Mouse (Mus musculus) neural tube, embryonic 13.5 days (tissue): ENCODE results near the gene Prrx2. TPM values are rescaled to one million over a fixed set of nuclear protein-coding genes. Genes with fewer than 3 reads are reported as not detected.
A peak's percentile ranks its signal among the peaks of the same experiment; 100 is the strongest.

ENCODE experiments used
- ATAC-seq: fragments of 200-750 bp; cut with Nextera tagmentation; 2 replicates; pipeline ENCODE4 v1.8.0; 2017; ENCODE audit warnings: low read depth, mild to moderate bottlenecking, moderate TSS enrichment, moderate library complexity
- H3K27ac ChIP-seq: fragments of 300-500 bp; sonication (generic); replicated peaks from 2 replicates; pipeline ENCODE4 v1.5.1; 2015; ENCODE audit warnings: moderate library complexity, mild to moderate bottlenecking, inconsistent platforms
- H3K27me3 ChIP-seq: fragments of 300-500 bp; sonication (generic); 2 replicates; pipeline ENCODE4 v1.6.1; 2015; ENCODE audit warnings: mild to moderate bottlenecking, inconsistent platforms
- H3K36me3 ChIP-seq: fragments of 300-500 bp; sonication (generic); 2 replicates; pipeline ENCODE4 v1.6.1; 2015; ENCODE audit warnings: mild to moderate bottlenecking, inconsistent platforms
- H3K4me1 ChIP-seq: fragments of 300-500 bp; sonication (generic); replicated peaks from 2 replicates; pipeline ENCODE4 v1.6.1; 2015; ENCODE audit warnings: inconsistent platforms
- H3K4me2 ChIP-seq: fragments of 300-500 bp; sonication (generic); 2 replicates; pipeline ENCODE4 v1.6.1; 2015; ENCODE audit warnings: inconsistent platforms, mild to moderate bottlenecking, moderate library complexity
- H3K4me3 ChIP-seq: fragments of 300-500 bp; sonication (generic); 2 replicates; pipeline ENCODE4 v1.5.1; 2015; ENCODE audit warnings: mild to moderate bottlenecking, inconsistent platforms
- H3K9ac ChIP-seq: fragments of 300-500 bp; sonication (generic); 2 replicates; pipeline ENCODE4 v1.6.1; 2015; ENCODE audit warnings: moderate library complexity, mild to moderate bottlenecking, inconsistent platforms
- H3K9me3 ChIP-seq: fragments of 300-500 bp; sonication (generic); 2 replicates; pipeline ENCODE4 v1.6.1; 2016; ENCODE audit warnings: inconsistent platforms
- WGBS: fragments of 180-500 bp; shearing (Covaris S2); methylation state at CpG from one replicate; pipeline ENCODE4 v1.1.7; 2015; 5-methylcytosine and 5-hydroxymethylcytosine counted together
- polyA plus RNA-seq: library from polyadenylated mRNA; unstranded; fragments of >200 nt; fragmentation: Nextera tagmentation; extraction: Ambion mirVana; gene quantifications from 2 replicates; pipeline ENCODE4 v1.2.1, GENCODE M21; 2015

Prrx2 gene
- polyA plus RNA-seq, 1 experiment from 2014 or later: 1.7 TPM

GRCm38 (mm10) chr2:30826825-30827748 is 7.7 kb upstream of the Prrx2 start:
- 37% methylated on average over 26 of the region's 26 CpGs for WGBS
- Histone ChIP-seq H3K27ac (peak overlapping the region; percentile 72), H3K36me3 (peaks cover 44% of the 10 kb centered on the region), H3K9ac (peak overlapping the region; percentile 95), H3K27me3 (no peaks in the 10 kb centered on the region), H3K9me3 (no peaks in the 10 kb centered on the region), H3K4me1 (peaks cover 37% of the 10 kb centered on the region), H3K4me3 (peak overlapping the region; percentile 75), H3K4me2 (peak overlapping the region; percentile 91)
- ATAC-seq: no peak

DNA sequence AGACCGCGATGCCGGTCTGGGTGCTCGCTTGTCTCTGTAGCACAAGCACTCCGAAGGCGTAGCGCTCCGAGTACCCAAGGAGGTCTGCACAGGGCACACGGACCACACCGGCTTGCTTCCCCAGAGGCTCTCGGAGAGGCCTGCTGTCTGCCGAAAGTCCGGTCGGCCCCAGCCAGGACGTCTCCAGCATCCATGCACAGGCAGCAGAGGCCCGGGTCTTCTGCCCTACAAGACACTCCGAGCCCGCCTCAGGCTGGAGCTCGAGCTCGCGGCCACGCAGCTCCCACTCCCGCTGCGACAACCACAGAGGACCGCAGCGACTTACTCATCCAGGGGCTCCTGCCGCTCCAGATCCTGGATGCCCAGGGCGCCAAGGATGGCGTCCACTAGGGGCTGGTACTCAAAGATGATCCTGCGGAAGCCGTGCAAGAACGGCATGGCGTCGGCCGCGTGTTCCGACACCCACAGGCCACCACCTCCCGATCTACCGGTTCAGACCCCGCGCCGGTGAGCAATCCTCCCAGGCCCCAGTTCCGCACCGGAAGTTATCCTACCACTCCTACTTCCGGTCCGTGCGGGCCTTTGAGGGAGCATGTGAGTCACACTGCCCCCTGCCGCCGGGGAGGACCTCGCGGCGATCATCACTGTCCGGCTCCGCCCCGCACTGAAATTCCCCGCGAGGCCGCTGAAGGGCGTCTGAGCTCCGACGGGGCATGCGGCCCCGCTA is 6.9 kb upstream of the Prrx2 start:
- peak; percentile 85 for ATAC-seq
- WGBS: under 1% methylated on average over 63 of the region's 63 CpGs
- peak overlapping the region; percentile 72 for H3K27ac ChIP-seq

DNA sequence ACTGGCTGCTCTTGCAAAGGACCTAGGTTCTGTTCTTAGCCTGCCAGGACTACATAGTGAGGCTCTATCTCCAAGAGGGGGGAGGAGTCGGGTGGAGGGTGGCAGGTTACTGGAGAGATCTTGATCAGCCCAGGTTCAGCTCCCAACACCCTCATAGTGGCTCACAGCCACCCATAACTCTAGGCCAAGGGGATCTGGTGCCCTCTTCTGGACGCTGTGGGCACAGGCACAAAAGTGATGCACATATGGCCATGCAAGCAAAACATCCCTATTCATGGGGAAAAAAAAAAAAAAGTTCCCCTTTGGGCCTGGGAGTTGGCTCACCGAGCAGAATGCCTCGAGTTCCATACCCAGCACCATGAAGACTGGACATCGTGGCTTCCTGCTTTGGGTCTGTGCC is 5.5 kb upstream of the Prrx2 start:
- Histone ChIP-seq H3K36me3 (peaks cover 22% of the 10 kb centered on the region), H3K4me3 (no peak overlapping the region), H3K4me1 (peaks cover 31% of the 10 kb centered on the region), H3K9ac (no peak overlapping the region), H3K27me3 (0 out of 2 replicates have a peak, but pooled peaks cover 5% of the 10 kb centered on the region), H3K27ac (no peak overlapping the region), H3K9me3 (no peaks in the 10 kb centered on the region), H3K4me2 (no peak overlapping the region)
- no peak for ATAC-seq
- 29% methylated on average over 5 of the region's 5 CpGs for WGBS

More for the DNA sequence above, 6.9 kb upstream of the Prrx2 start:
- Histone ChIP-seq H3K4me2 (peak overlapping the region; percentile 91), H3K4me1 (peaks cover 30% of the 10 kb centered on the region), H3K27me3 (0 out of 2 replicates have a peak, but pooled peaks cover 3% of the 10 kb centered on the region), H3K4me3 (peak overlapping the region; percentile 75), H3K9ac (peak overlapping the region; percentile 95), H3K9me3 (no peaks in the 10 kb centered on the region), H3K36me3 (peaks cover 36% of the 10 kb centered on the region)

- no peak within 1 kb of the TSS for H3K4me2 ChIP-seq
- peaks cover 31% of the 10 kb centered on the region for H3K4me1 ChIP-seq
- H3K36me3 ChIP-seq: peaks cover 12% of the 10 kb centered on the region
- no peaks in the 10 kb centered on the region for H3K9me3 ChIP-seq
- WGBS: 34% methylated on average over 4 of the region's 4 CpGs
- H3K4me3 ChIP-seq: no peak within 1 kb of the TSS
- H3K9ac ChIP-seq: no peak within 1 kb of the TSS
- no peak within 1 kb of the TSS for H3K27ac ChIP-seq
- 0 out of 2 replicates have a peak, but pooled peaks cover 7% of the 10 kb centered on the region for H3K27me3 ChIP-seq
- ATAC-seq: no peak
Observed at GRCm38 (mm10) chr2:30830283-30830795, 4.4 kb upstream of the Prrx2 start, which contains the start of gene Asb6. Gene Asb6 (minus strand): TSS chr2:30830333.

- no peak for ATAC-seq
- H3K27me3 ChIP-seq: peaks cover 15% of the 10 kb centered on the region; the same call in 1 of the 2 replicates
- no peaks in the 10 kb centered on the region for H3K36me3 ChIP-seq
- no peak overlapping the region for H3K4me3 ChIP-seq
- H3K4me1 ChIP-seq: peaks cover 26% of the 10 kb centered on the region
- peak overlapping the region; percentile 49 for H3K27ac ChIP-seq
- WGBS: 63% methylated on average over 5 of the region's 5 CpGs
- no peaks in the 10 kb centered on the region for H3K9me3 ChIP-seq
- 0 out of 2 replicates have a peak overlapping the region, but pooled peaks have one; percentile 38 for H3K9ac ChIP-seq
- no peak overlapping the region for H3K4me2 ChIP-seq
Observed at GRCm38 (mm10) chr2:30833644-30834043, 1.1 kb upstream of the Prrx2 start.

- Histone ChIP-seq H3K27me3 (peaks cover 23% of the 10 kb centered on the region), H3K4me1 (peaks cover 26% of the 10 kb centered on the region), H3K9ac (peak overlapping the region; percentile 43; the same call in 1 of the 2 replicates), H3K9me3 (no peaks in the 10 kb centered on the region), H3K4me3 (no peak overlapping the region), H3K36me3 (no peaks in the 10 kb centered on the region), H3K4me2 (peak overlapping the region; percentile 29), H3K27ac (0 out of 2 replicates have a peak overlapping the region, but pooled peaks have one; percentile 42)
- ATAC-seq: no peak
- WGBS: 5% methylated on average over 21 of the region's 21 CpGs
Observed at GRCm38 (mm10) chr2:30836238-30836990, 1.6 kb downstream of the Prrx2 start.

- no peaks in the 10 kb centered on the region for H3K9me3 ChIP-seq
- H3K27me3 ChIP-seq: peaks cover 71% of the 10 kb centered on the region
- ATAC-seq: no peak
- WGBS: 67% methylated on average over 10 of the region's 10 CpGs
- H3K27ac ChIP-seq: no peak overlapping the region
- no peaks in the 10 kb centered on the region for H3K36me3 ChIP-seq
- H3K4me2 ChIP-seq: no peak overlapping the region
- H3K4me1 ChIP-seq: peaks cover 10% of the 10 kb centered on the region
- H3K4me3 ChIP-seq: no peak overlapping the region
- no peak overlapping the region for H3K9ac ChIP-seq
Observed at GRCm38 (mm10) chr2:30842615-30843014, 7.8 kb downstream of the Prrx2 start.

GRCm38 (mm10) chr2:30845152-30846070 is 10.6 kb downstream of the Prrx2 start:
- H3K27ac ChIP-seq: no peak overlapping the region
- peak overlapping the region; percentile 44 for H3K4me3 ChIP-seq
- no peaks in the 10 kb centered on the region for H3K9me3 ChIP-seq
- no peaks in the 10 kb centered on the region for H3K36me3 ChIP-seq
- peak overlapping the region; percentile 69 for H3K4me2 ChIP-seq
- peak overlapping the region; percentile 64 for H3K9ac ChIP-seq
- WGBS: 1% methylated on average over 80 of the region's 80 CpGs
- H3K4me1 ChIP-seq: peaks cover 10% of the 10 kb centered on the region
- ATAC-seq: no peak
- H3K27me3 ChIP-seq: peaks cover 67% of the 10 kb centered on the region

DNA sequence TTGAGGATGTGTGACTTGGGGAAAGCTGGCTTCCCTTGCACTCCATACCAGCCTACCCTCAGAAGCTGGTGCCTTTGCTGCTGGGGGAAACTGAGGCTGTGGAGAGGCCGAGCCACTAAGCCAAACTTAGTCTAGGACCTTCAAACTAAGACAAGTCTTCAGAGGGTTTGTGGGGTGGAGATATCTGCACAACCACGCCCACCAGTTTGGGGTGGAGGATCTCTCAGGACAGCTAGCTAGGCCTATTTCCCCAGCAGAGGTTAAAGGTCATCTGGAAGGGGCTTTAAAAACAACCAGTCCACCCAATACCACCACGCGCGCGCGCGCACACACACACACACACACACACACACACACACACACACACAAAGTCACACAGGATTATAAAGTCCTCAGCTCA is 11.5 kb downstream of the Prrx2 start:
- Histone ChIP-seq H3K27me3 (peaks cover 66% of the 10 kb centered on the region), H3K9me3 (no peaks in the 10 kb centered on the region), H3K4me3 (peak overlapping the region; percentile 44), H3K27ac (no peak overlapping the region), H3K9ac (no peak overlapping the region), H3K36me3 (no peaks in the 10 kb centered on the region), H3K4me1 (peaks cover 10% of the 10 kb centered on the region), H3K4me2 (peak overlapping the region; percentile 69)
- no peak for ATAC-seq
- 75% methylated on average over 8 of the region's 8 CpGs for WGBS

DNA sequence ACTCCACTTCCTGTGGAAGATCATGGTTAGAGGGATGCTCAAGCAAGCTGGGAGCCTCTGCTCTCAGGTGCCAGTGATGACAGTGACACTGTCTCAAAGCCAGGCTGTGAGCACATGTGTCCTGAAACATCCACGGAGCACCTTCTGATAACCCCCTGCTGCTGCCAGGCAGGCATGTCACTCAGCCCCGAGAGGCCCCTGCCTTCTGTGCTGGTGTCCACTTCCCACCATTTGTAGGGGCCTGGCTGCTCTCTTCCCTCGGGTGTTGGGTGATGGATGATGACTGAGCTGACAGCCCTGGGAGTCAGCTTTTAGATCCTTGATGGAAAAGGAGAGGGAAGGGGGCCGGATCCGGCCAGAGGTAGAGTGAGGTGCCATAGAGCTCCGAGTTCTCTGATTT is 12.0 kb downstream of the Prrx2 start:
- no peaks in the 10 kb centered on the region for H3K36me3 ChIP-seq
- H3K9me3 ChIP-seq: no peaks in the 10 kb centered on the region
- H3K9ac ChIP-seq: no peak overlapping the region
- no peak for ATAC-seq
- peaks cover 62% of the 10 kb centered on the region for H3K27me3 ChIP-seq
- no peak overlapping the region for H3K4me3 ChIP-seq
- 28% methylated on average over 6 of the region's 6 CpGs for WGBS
- H3K27ac ChIP-seq: no peak overlapping the region
- peaks cover 10% of the 10 kb centered on the region for H3K4me1 ChIP-seq
- H3K4me2 ChIP-seq: no peak overlapping the region
